Mouse (Mus musculus) forebrain, embryonic 15.5 days (tissue): Measurements from ENCODE around the gene Platr17. TPM values are rescaled to one million over a fixed set of nuclear protein-coding genes. Genes with fewer than 3 reads are reported as not detected.
"Not testable (repeated sequence)": the region's sequence is repeated elsewhere in the genome, so short reads cannot be mapped to it uniquely, and the experiment has no call there.

Experiments used
- ATAC-seq: fragments of 200-750 bp; cut with Nextera tagmentation; replicated peaks from 2 replicates; pipeline ENCODE4 v1.8.0; 2017; ENCODE audit warnings: mild to moderate bottlenecking, moderate TSS enrichment, moderate library complexity
- H3K27ac ChIP-seq: fragments of 300-500 bp; sonication (generic); replicated peaks from 2 replicates; pipeline ENCODE4 v1.5.1; 2015; ENCODE audit warnings: mild to moderate bottlenecking, inconsistent platforms
- H3K27me3 ChIP-seq: fragments of 300-500 bp; sonication (generic); 2 replicates; pipeline ENCODE4 v1.6.1; 2015; ENCODE audit warnings: inconsistent platforms
- H3K36me3 ChIP-seq: fragments of 300-500 bp; sonication (generic); 2 replicates; pipeline ENCODE4 v1.6.1; 2015; ENCODE audit warnings: mild to moderate bottlenecking, inconsistent platforms
- H3K4me1 ChIP-seq: fragments of 300-500 bp; sonication (generic); 2 replicates; pipeline ENCODE4 v1.6.1; 2015; ENCODE audit warnings: inconsistent platforms
- H3K4me2 ChIP-seq: fragments of 300-500 bp; sonication (generic); replicated peaks from 2 replicates; pipeline ENCODE4 v1.6.1; 2015; ENCODE audit warnings: mild to moderate bottlenecking, inconsistent platforms
- H3K4me3 ChIP-seq: fragments of 300-500 bp; sonication (generic); 2 replicates; pipeline ENCODE4 v1.5.1; 2015; ENCODE audit warnings: mild to moderate bottlenecking, inconsistent platforms
- H3K9ac ChIP-seq: fragments of 300-500 bp; sonication (generic); replicated peaks from 2 replicates; pipeline ENCODE4 v1.6.1; 2015; ENCODE audit warnings: mild to moderate bottlenecking, inconsistent platforms
- H3K9me3 ChIP-seq: fragments of 300-500 bp; sonication (generic); 2 replicates; pipeline ENCODE4 v1.6.1; 2016; ENCODE audit warnings: inconsistent platforms
- WGBS: fragments of 180-500 bp; shearing (Covaris S2); methylation state at CpG from one replicate; pipeline ENCODE4 v1.1.7; 2015; ENCODE audit warnings: mixed read lengths; 5-methylcytosine and 5-hydroxymethylcytosine counted together
- microRNA-seq: library from miRNA; unstranded; fragments of <30 nt; microRNA quantifications from one replicate; pipeline ENCODE4, GENCODE M21; 2016
- polyA plus RNA-seq: library from polyadenylated mRNA; unstranded; fragments of >200 nt; fragmentation: Nextera tagmentation; extraction: Ambion mirVana; gene quantifications from 2 replicates; pipeline ENCODE4 v1.2.1, GENCODE M21; 2015

The Platr17 gene
- polyA plus RNA-seq, 1 experiment from 2014 or later = 0.80 TPM

GRCm38 (mm10) chr17:33952015-33952414, 47.1 kb downstream of the Platr17 start:
- H3K36me3 ChIP-seq = peaks cover 32% of the 10 kb centered on the region
- peak overlapping the region; percentile 88; the same call in 1 of the 2 replicates for H3K27ac ChIP-seq
- H3K4me3 ChIP-seq = peak overlapping the region; percentile 57; the same call in 1 of the 2 replicates
- H3K9ac ChIP-seq, ATAC-seq, H3K27me3 ChIP-seq, H3K9me3 ChIP-seq: not testable (repeated sequence)
- peaks cover 65% of the 10 kb centered on the region for H3K4me1 ChIP-seq
- H3K4me2 ChIP-seq = peak overlapping the region; percentile 93; the same call in 1 of the 2 replicates
- 79% methylated on average over 13 of the region's 13 CpGs for WGBS

DNA sequence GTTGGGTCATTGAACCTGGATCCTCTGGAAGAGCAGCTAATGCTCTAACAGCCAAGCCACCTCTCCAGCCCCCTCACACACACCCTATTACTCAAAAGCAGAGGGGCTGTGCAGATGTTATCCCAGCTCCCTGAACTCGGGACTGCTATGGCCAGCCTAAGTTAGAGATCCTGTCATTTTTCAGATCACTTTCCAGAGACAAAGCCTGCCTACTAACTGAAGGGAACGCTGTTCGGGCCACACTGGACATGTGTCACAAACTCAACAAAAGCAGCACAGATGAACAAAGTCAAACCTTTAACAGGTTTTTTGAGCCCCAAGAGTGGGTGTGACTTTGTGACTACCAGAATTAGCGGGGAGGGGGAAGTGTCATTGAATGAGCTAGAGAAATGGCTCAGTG, 47.9 kb downstream of the Platr17 start:
- Histone ChIP-seq H3K27ac (no peak overlapping the region), H3K4me1 (peaks cover 69% of the 10 kb centered on the region), H3K27me3 (no peaks in the 10 kb centered on the region), H3K4me3 (0 out of 2 replicates have a peak overlapping the region, but pooled peaks have one; percentile 2), H3K4me2 (no peak overlapping the region), H3K9me3 (no peaks in the 10 kb centered on the region), H3K36me3 (peaks cover 26% of the 10 kb centered on the region), H3K9ac (no peak overlapping the region)
- 78% methylated on average over 4 of the region's 4 CpGs for WGBS
- ATAC-seq = no peak

GRCm38 (mm10) chr17:33953310-33953709, 48.4 kb downstream of the Platr17 start:
- H3K4me2 ChIP-seq = no peak overlapping the region

DNA sequence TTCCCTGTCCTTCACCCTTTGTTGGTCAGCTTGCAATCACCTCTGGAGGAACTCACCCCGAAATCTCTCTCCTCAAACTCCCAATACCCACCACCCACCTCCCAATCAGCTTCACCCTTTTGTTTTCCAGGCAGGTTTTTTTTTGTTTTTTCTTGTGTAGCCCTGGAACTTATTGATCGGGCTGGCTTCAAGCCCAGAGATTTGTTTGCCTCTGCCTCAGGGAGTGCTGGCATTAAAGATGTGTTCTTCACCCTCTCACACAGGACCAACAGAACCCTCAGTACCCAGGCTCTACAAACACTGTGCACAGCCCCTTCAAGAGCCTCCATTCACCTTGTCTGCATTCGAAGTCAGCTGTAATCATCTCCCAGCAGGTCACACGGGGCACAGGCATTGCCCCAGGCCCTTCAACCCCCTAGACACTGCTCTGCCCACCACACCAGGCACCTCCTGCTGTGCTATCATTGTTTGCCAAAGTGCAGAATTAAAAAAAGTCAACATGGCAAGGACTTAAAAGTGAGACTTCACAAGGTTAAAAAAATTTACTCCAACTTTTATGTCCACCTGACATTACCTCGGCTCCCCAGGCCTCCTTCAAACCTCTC, 49.1 kb downstream of the Platr17 start:
- H3K27ac ChIP-seq = peak overlapping the region; percentile 3; the same call in 1 of the 2 replicates
- 21% methylated on average over 5 of the region's 5 CpGs for WGBS
- H3K4me1 ChIP-seq = peaks cover 67% of the 10 kb centered on the region
- H3K36me3 ChIP-seq = peaks cover 25% of the 10 kb centered on the region
- peak overlapping the region; percentile 87 for H3K9ac ChIP-seq
- no peaks in the 10 kb centered on the region for H3K9me3 ChIP-seq
- peak overlapping the region; percentile 74 for H3K4me2 ChIP-seq
- no peak for ATAC-seq
- H3K27me3 ChIP-seq = no peaks in the 10 kb centered on the region
- H3K4me3 ChIP-seq = peak overlapping the region; percentile 56

More at GRCm38 (mm10) chr17:33953310-33953709, 48.4 kb downstream of the Platr17 start:
- Histone ChIP-seq H3K9me3 (no peaks in the 10 kb centered on the region), H3K9ac (no peak overlapping the region), H3K4me3 (0 out of 2 replicates have a peak overlapping the region, but pooled peaks have one; percentile 2), H3K36me3 (peaks cover 23% of the 10 kb centered on the region), H3K4me1 (peaks cover 69% of the 10 kb centered on the region), H3K27ac (no peak overlapping the region), H3K27me3 (no peaks in the 10 kb centered on the region)
- 84% methylated on average over 3 of the region's 3 CpGs for WGBS
- no peak for ATAC-seq

DNA sequence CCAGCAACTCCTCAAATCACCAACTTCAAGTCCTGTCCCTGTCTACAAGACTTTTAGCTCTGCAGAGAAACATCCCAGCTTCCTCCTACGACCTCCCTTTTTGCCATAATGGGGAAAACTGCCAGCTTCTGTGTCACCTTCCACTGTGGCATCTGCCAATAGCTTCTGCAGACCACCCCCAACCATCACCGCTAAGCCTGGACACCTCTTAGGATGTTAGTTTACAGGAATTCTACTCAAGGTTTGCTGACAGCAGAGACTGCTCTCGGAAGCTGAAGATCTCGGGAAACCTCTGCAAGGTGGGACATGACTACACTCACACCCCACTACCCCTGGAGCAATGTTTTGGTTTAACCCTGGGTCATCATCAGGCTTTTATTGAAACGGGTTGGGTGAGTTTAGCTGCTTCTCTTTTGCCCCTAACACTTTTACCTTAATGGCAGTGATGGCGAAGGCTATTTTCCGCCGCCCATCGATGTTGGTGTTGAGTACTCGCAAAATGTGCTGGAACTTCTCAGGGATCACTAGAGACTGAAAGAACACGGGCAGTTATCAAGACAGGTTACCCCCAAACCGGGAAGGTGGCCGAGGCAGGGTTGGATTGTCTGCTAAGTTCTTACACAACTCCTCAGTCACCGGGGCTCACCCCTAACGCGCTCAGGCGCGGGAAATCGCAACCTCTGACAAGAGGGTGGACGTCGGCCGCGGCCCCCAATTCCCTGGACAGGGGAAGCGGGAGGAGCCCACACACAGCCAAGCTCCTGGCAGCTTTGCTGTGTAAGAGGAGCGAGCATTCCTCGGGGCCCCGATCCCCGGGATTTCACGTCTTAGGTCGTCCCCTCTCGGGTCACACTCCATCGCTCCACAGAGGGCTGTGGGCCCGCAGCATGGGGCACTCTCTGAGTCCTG, 50.0 kb downstream of the Platr17 start:
- Histone ChIP-seq H3K4me1 (peaks cover 59% of the 10 kb centered on the region), H3K9ac (peak overlapping the region; percentile 87), H3K4me2 (peak overlapping the region; percentile 74), H3K27me3 (no peaks in the 10 kb centered on the region), H3K4me3 (peak overlapping the region; percentile 56), H3K27ac (peak overlapping the region; percentile 81), H3K9me3 (no peaks in the 10 kb centered on the region), H3K36me3 (peaks cover 32% of the 10 kb centered on the region)
- under 1% methylated on average over 33 of the region's 33 CpGs for WGBS
- ATAC-seq = no peak

DNA sequence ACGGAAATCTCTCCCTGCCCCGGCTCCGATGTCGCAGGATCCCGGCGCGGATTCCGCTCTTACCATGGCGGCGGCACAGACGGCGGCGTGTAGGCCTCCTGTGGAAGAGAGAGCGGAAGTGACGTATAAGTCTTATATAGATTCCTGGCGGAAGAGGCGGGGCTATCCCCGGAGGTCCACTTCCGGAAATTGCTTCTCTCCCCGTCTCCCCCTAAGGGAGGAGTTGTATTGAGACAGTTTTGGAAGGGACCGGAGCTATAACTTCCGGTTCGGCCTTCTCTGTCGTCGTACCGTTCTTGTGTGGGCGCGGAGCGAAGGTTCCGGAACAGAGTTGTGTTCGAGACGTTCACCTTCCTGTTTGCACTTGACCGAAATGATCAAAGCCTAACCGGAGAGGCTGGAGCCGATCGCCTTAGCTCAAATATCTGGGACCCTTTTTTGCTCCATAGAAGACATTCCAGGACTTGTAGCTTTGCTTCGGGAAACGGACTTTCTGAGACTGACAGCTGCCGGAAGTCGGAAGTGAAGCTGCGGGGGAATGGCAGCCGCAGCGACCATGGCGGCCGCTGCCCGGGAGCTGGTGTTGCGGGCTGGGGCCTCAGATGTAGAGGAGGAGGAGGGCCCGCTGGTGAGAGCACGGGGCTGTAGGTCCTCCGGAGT, 50.8 kb downstream of the Platr17 start, which contains the start of the genes Vps52 and Rps18:
Vps52 (plus strand) TSS at position 258 of the 660 bp plus-strand sequence.
Rps18 (minus strand) TSS at position 447 of the 660 bp plus-strand sequence.
- peak within 1 kb of the TSS; percentile 87 for H3K9ac ChIP-seq
- H3K27me3 ChIP-seq = no peaks in the 10 kb centered on the region
- H3K4me2 ChIP-seq = peak within 1 kb of the TSS; percentile 81
- H3K4me1 ChIP-seq = peaks cover 51% of the 10 kb centered on the region
- peaks cover 38% of the 10 kb centered on the region for H3K36me3 ChIP-seq
- ATAC-seq = peak; percentile 88
- no peaks in the 10 kb centered on the region for H3K9me3 ChIP-seq
- peak within 1 kb of the TSS; percentile 93 for H3K27ac ChIP-seq
- peak within 1 kb of the TSS; percentile 56 for H3K4me3 ChIP-seq
- WGBS = under 1% methylated on average over 50 of the region's 50 CpGs

Small RNA genes lying within 50 kb of the gene (microRNA-seq; reads per million reads assigned to microRNA genes)
- not detected for gene Gm27740

Other genes with a start within 250 kb of the Platr17 start
- 246 and 265 TPM in 2 replicates for gene Hnrnpm, start 218.3 kb upstream of the Platr17 start, polyA plus RNA-seq
- gene March2, start 186.5 kb upstream of the Platr17 start, polyA plus RNA-seq = 71.8 and 72.8 TPM in 2 replicates
- 452 and 485 TPM in 2 replicates for gene Rab11b, start 144.6 kb upstream of the Platr17 start, polyA plus RNA-seq
- gene Angptl4, start 123.3 kb upstream of the Platr17 start, polyA plus RNA-seq = 12.8 and 14.0 TPM in 2 replicates
- 41.4 and 42.5 TPM in 2 replicates for gene Kank3, start 94.6 kb upstream of the Platr17 start, polyA plus RNA-seq
- gene Rps28, start 80.6 kb upstream of the Platr17 start, polyA plus RNA-seq = 612 and 676 TPM in 2 replicates
- 417 and 444 TPM in 2 replicates for gene Ndufa7, start 80.6 kb upstream of the Platr17 start, polyA plus RNA-seq
- gene Cd320, start 62.0 kb upstream of the Platr17 start, polyA plus RNA-seq = 60.7 and 63.5 TPM in 2 replicates
- gene Gm7029, start 31.3 kb upstream of the Platr17 start, polyA plus RNA-seq = not detected in 2 replicates
- gene Kifc1, start 14.5 kb upstream of the Platr17 start, polyA plus RNA-seq = 3.3 and 4.3 TPM in 2 replicates
- 61.5 and 63.5 TPM in 2 replicates for gene Daxx, start 4.3 kb downstream of the Platr17 start, polyA plus RNA-seq
- 18.2 and 18.4 TPM in 2 replicates for gene Tapbp, start 10.8 kb downstream of the Platr17 start, polyA plus RNA-seq
- 18.7 and 19.5 TPM in 2 replicates for gene Zbtb22, start 10.8 kb downstream of the Platr17 start, polyA plus RNA-seq
- gene Rgl2, start 24.4 kb downstream of the Platr17 start, polyA plus RNA-seq = 46.6 and 47.2 TPM in 2 replicates
- 198 and 212 TPM in 2 replicates for gene Pfdn6, start 35.2 kb downstream of the Platr17 start, polyA plus RNA-seq
- gene Wdr46, start 35.5 kb downstream of the Platr17 start, polyA plus RNA-seq = 31.0 and 33.4 TPM in 2 replicates
- gene B3galt4, start 46.4 kb downstream of the Platr17 start, polyA plus RNA-seq = 10.1 and 10.4 TPM in 2 replicates
- 75.8 and 79.7 TPM in 2 replicates for gene Vps52, start 50.7 kb downstream of the Platr17 start, polyA plus RNA-seq
- 864 and 971 TPM in 2 replicates for gene Rps18, start 50.9 kb downstream of the Platr17 start, polyA plus RNA-seq
- 8.1 and 13.0 TPM in 2 replicates for gene H2-K1, start 95.2 kb downstream of the Platr17 start, polyA plus RNA-seq
- 21.9 and 22.9 TPM in 2 replicates for gene Ring1, start 119.5 kb downstream of the Platr17 start, polyA plus RNA-seq
- 64.4 and 74.3 TPM in 2 replicates for gene H2-Ke6, start 122.9 kb downstream of the Platr17 start, polyA plus RNA-seq
- 148 and 156 TPM in 2 replicates for gene Slc39a7, start 126.5 kb downstream of the Platr17 start, polyA plus RNA-seq
- 58.2 and 64.5 TPM in 2 replicates for gene Rxrb, start 126.7 kb downstream of the Platr17 start, polyA plus RNA-seq
- 2.0 and 2.1 TPM in 2 replicates for gene Col11a2, start 134.3 kb downstream of the Platr17 start, polyA plus RNA-seq
- gene H2-Oa, start 187.2 kb downstream of the Platr17 start, polyA plus RNA-seq = 0.15 TPM in 1 of 2 replicates, not detected in the other
- 12.9 and 13.0 TPM in 2 replicates for gene H2-DMa, start 214.4 kb downstream of the Platr17 start, polyA plus RNA-seq
- gene Brd2, start 217.5 kb downstream of the Platr17 start, polyA plus RNA-seq = 132 and 133 TPM in 2 replicates
- gene H2-DMb2, start 238.2 kb downstream of the Platr17 start, polyA plus RNA-seq = 1.0 and 1.4 TPM in 2 replicates
- 0.88 and 0.91 TPM in 2 replicates for gene H2-DMb1, start 247.9 kb downstream of the Platr17 start, polyA plus RNA-seq